Mouse (Mus musculus) spleen, postnatal 10 days (tissue): ENCODE measurements at regions not wholly inside any gene's neighbourhood (a gene's known extent, or its start where the extent isn't known, plus 50 kb on each side); places are given as distances from the start of the nearest gene placed in this dataset.

Experiments used
- DNase-seq, 2 experiments: peaks; one replicate each; pipeline ENCODE4 v3.0.0; 2021 to 2022; ENCODE audit warnings: low spot score in 2 of 2

DNA sequence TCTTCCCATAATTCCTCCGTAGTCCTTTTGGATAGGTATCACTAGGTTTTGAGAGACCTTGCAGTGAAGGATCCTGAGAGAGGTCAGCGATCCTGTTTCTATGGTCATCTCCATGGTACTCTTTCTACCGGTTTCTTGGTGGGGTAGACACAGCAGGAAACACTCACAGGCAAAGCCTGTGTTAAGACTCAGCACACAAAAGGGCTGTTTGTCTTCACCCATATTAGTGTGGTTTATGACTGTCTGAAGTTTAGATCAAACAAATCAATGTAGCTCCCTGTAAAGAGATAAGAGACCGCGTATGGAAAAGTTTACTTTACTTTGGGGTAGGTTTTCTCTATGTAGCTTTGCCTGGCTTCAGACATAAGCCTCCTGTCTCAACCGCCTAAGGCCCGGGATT lies 282.5 kb upstream of the Rbms1 start:
- DNase-seq, result no peak

DNA sequence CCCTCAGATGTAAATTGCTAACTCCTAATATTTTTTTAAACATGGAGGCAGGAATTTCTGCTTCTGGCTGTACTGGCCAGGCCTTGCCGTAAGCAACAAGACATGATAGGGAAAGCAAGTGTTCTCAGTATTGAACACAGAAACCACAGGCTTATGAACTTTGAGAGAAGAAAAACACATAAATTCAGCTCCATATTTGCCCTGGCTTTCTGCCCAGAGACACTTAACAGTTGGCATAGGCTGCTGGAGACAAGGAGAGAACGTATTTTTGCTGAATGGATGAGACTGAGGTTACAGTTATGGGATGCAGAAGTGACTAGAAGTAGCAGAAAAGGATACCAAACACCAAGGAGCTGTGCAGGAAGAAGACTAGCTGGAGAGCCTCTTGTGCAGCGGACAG lies 258.7 kb upstream of the Rbms1 start:
- DNase-seq, result no peak

DNA sequence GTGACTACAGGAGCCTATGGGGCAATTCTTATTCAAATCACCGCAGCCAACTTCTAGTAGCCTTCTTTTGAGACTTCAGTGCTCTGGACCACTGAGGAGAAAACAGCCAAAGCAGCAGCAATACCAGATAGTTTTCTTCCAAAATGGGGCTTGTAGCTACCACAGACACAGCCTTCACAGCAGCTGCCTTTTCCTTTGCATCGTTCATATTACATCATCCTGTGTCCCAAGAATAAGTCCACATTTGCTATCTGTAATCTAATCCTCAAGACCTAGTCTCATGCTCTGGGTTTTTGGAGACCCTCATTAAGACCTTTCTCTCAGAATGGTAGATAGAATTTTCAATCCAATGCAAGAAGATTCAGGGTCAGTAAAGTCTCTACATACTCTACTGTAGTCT lies 258.2 kb upstream of the Rbms1 start:
- no peak for DNase-seq

DNA sequence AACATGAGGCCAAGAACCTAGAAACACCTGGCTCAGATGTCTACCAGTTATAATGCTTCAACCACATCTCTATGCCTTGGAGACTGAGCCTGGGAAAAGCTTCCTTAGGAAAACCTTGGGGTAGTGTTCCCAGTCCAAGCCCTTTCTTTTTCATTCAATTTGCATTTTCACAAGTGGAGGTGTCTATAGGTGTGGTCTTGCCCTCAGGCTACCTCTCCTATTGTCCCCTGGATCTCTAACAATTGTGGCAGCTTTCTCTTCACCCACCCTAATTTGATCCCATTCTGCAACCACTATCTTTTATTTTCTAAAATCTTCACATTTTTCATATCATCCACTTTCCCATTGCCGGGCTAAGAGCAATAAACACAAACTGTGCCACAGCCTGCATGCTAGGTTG lies 251.0 kb upstream of the Rbms1 start:
- no peak for DNase-seq

DNA sequence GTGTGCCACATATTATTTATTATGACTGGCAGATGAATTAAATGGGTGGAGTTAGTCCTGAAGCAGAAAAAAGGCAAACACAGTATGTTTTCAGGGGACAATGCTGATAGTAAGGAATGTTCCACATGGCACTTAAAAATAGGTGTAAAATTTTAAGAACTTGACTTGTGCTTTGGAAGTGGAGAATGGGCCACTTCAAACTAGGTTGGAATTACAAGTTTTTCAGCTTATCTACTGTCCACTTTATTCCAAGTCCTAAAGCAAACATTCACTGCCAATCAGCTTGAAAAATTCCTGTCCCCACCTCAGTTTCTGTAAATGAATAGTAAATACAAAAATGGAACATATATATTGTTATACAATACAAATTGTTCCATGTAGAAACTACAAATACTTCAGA lies 238.4 kb upstream of the Rbms1 start:
- no peak for DNase-seq

DNA sequence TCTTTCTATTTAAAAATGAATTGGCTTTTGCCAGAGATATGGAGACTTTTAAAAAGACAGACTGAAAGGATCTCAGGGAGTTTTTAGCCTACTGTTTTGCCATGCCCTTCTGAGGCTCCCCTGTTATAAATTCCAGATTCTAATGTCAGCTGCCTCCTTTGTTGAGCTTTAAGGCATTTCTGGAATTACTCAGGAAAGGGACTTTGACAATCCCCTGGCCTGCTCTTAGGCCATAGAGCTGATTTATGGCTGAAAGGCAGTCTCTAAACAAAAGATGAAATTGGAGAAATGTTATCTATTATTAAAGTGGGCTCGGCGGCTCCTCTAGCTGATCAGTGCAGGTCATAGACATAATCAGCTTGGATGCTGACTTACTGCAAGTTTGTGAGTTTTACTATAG lies 231.0 kb upstream of the Rbms1 start:
- DNase-seq, result no peak

DNA sequence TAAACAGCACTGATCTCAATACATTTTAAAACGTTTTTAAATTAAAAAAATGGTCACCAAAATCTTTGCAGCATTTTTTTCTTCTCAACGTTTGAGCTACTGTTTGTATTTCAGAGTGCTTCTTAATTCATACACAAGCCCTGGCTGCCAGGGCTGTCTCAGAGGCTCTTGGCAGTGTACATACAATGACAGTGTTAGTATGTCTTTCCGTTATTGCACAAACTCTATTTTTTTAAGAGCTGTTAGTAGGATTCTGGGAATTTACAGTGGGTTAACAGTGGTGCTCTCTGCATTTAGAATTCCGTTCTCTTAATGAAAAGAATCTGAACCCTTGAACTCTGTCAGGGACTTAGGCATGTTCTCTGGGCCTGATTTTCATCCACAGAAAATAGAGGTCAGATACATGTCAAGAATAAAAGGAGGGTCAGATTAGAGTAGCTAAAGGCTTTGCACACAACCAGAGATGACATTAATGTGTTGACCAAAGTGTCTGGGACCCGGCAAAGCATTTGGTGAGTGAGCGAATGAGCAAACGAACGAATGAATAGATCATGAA lies 219.5 kb upstream of the Rbms1 start:
- DNase-seq, result no peak

DNA sequence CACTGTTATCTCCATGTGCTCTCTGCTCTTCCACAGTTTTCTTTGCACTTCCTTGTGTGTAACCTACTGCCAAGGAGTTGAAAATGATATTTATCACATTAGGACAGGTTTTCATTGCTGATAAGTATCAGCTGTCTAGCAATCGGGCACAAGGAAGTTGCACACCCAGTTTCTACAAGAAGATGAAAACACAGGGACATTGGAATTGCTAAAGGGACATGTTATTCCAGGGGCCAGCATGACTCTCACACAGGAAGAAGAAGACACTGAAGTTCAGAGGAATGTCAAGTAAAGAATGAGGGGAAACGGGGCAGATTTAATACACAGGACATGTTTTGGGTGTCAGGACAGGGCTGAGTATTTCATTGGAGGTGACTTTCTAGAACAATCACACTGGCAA lies 214.8 kb upstream of the Rbms1 start:
- no peak for DNase-seq

DNA sequence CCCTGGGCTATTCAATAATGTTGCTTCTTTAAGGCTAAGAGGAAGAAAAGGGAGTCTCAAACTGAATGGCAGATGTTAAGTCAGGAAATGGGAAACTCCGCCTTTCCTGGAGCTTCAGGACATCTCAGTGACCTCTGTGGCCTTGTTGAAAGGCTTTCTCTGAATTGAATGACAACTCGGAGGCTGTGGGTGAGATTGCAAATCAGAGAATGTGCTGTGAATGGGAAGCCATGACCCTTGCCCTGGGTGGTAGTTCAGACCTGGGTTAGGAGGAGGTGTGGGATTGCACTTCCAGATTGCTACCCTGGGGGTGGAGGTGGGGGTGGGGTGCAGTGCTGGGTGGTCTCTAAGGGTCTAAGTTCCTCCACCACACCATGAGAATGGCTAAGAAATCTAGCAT lies 213.8 kb upstream of the Rbms1 start:
- no peak for DNase-seq

DNA sequence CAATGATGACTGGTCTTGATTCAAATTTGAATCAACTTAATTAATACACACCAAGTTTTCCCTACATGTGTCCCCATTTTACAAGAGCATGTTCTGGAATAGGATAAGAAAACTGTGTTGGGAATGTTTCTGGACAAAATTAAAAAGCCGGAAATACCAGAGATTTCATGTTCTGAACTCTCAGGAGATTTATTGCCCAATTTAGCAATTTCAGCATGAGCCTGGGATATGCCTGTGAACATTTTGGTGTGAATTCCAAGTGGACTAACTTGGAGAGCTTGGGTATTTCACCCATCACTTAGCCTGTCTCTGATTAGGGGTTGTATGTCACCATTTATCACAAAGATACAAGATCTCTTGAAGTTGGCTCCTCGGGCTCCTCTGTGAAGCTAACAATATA lies 210.6 kb upstream of the Rbms1 start:
- DNase-seq, result no peak

DNA sequence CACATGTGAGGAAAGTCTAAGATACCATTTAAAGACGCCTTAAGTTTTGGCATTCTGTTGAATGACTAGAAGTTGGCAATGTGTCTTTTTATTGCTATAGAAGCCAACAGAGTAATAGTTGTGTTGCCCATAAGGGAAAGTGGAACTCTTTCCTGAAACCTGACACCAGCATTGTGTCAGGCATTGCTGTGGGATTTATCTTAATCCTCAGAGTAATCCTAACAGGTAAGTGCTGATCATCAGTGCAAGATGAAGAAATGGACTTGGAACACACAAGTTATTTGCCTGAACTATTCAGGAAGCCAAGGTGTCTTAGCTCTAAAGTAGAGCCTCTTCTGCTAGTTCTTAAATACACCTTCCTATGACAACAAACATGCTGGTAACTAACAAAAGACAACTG lies 198.3 kb upstream of the Rbms1 start:
- DNase-seq, result no peak

DNA sequence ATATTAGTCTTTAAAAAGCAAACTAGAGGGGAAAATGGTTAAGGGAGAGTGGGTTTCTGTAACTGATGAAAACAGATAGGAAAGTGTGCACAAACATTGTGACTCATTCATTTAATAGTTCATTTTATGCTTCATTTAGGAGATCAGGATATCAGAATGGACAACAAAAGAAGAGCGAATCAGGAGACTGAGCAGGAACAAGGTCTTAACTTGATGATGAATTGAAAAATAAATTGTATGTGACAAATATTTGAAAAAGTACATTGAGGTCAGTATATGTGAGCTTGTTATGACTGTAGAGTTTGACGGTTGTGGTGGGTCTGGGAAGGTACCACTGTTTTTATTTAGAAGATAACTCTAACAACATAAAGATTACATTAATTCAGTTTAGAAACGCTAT lies 196.8 kb upstream of the Rbms1 start:
- DNase-seq, result no peak

DNA sequence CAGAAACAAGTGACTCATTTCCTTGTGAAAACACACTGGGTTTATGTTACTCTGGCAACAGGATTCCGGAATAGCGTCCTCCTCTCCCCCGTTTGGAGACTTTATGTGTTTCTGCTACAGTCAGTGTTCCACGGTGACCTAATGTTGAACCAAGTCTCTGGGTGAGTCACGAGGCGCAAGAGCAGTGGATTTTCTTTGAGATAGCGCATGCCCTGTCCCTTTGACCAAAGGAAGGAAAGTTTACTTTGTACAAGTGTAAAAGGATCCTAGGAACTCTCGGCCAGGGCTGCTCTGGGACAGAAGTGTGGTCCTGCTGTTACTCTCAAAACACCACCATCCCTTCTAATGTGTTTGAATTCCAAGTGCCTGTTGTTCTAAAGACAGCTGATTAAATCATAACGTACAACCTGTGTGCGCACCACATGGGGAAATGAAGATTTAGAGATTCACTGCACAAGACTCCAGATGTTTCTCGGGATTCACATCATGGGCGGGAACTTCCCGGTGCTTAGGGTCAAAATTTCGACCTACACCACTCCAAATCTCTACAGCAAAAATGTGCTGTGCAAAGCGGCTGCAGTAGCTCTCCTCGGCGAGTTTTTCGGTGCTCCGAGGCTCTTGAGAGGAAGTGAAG lies 176.1 kb upstream of the Rbms1 start:
- DNase-seq, result no peak

DNA sequence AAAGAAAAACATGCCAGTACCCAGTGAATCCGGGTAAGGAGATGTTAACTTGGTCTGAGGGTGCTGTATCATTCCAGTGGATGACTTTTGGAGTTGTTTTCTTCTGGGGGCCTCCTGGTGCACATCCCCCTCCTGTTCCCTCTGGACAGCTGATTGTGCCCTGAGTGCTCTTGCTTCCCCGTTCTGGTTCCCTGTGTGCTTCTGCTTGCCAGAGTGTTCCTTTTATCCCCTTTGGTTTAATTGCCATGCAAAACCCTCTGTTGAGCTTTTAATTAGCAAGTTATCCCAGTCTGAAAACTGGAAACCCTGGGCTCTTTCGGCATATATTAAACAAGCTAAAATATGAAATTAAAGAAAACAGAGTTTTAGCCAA lies 175.6 kb upstream of the Rbms1 start:
- no peak for DNase-seq

DNA sequence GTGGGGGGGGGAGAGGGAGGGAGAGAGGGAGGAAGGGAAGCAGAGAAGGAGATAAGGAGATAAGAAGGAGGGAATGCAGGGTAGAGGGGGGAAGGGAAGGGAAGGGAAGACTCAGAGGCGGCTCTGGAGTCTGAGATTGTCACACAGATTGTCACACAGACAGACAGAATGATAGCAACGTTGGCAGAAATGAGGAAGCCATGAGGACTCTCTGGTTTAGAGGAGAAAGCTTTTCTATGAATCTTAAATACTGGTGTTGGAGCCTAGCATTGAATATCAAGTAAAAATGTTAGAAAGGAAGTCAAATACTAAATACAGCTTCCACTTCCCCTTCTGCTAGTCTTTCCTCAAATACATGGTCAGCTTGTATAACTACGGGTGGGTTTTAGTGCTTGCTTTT lies 174.4 kb upstream of the Rbms1 start:
- DNase-seq, result no peak

DNA sequence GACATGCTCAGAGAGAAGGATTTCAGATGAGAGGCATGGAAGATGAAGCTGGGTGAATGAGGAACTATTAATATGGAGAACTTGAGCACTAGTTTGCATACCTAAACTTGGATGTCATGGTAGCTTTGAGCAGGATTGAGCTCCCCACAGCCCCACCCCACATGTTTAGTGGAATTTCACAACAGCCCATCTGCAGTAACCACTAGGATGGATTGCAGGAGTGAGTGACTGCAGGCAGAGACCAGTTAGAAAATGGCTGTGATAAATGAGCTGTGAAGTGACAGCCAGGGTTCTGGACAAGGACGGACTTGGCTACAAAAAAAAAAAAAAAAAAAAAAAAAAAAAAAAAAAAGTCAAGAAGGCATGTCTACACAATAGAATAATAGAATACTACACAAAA lies 173.9 kb upstream of the Rbms1 start:
- DNase-seq, result no peak

DNA sequence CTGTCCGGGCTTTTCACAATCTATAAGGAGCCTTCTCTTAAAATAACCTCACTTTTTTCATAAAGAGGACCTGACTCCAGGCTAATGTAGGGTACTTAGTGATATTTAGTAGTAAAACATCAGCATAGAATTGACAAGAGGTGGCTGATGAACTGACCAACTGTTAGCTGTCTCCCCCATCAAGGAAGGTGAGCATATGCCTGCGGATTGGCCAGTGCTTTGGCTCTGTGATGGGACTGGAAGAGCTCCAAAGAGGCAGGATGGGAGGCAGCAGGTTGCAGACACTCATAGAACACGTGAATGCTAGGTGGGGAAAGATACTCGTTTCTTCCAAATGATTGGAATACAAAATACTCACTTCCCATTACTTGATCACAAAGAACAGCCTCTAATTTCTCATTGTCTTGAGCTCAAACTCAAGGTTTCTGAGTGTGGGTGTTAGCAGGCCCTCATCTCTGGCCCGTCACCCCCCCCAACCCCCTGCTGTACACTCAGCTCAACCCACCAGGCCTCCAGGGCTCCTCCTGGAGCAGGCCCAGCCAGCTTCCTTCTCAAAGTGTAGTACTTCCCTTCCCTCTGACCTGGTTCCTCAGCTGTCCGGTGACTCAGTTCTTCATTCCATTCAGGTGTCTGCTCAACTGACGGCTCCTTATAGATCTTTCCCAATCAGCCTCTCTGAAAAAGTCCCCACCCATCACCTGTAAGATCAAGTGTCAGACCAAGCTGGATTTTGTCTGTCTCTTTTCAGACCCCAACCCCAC lies 160.2 kb upstream of the Rbms1 start:
- no peak for DNase-seq

DNA sequence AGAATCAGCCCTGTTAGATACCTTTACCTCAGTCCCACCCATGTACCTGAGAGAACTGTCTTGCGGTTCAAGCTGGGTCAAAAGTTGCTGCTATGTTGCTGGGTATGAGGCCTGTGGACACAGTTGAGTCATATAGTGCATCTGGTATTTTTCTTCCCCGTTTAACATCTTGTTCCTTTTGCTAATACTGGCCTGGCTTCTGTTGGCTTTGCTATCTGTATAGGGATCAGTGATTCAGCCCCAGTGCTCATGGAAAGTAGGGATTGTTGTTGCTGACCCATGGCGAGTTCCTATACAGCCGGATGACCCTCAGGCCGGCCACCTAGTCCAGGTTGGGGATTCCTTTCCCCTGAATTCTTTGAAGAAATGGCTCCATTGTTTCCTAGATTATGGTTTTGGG lies 158.3 kb upstream of the Rbms1 start:
- no peak for DNase-seq

DNA sequence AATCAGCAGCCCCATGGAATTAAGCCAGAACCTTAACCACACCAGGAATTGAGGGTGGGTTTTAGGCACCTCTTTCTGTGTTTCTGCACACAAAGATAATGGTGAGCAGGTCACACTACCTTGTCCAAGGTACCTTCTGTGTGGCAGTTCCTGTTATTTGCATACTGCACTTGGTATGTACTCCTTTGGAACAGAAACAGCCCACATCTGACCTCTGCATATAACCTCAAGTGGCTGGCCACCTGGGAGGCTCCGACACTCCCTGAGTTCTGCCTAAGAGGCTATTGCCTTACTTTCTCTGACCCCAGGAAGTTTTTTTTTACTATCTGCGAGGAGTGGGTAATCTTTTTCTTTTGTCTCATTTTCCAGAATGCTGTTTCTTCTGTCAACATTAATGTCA lies 151.6 kb upstream of the Rbms1 start:
- no peak for DNase-seq

DNA sequence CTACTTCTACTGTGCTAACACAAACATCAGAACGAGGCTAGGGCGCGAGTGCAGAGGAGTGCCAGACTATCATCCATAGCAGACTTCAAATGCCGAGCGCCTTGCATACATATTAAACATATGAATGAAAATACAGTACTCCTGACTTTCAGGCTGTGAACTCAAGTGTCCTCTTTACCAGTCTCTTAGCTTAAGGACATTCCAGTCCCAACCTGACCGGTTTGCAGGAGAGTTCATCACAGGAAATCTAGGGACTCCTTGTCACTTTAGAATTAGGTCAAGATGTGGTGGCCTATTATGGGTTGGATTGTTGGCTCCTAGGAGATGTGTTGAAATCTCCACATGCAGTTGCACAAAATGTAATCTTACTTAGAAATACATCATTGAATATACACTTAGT lies 150.9 kb upstream of the Rbms1 start:
- no peak for DNase-seq

DNA sequence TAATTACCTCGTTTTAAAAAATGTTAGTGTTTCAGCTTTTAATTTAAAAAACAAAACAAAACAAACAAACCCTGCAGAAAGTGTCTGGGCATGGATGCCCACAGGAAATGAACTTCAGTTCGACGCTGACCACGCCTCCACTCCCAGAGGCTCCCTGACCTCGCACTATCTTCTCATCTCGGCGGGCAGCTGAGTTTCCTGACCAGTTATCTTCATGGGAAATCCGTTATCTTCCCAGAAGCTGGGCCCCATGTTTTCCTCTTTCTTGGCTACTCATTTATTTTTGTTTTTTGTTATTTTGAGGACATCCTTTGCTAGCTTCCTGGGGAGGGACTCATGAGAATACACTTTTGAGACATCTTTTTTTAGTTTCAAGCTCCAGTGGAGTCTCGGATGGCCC lies 147.6 kb upstream of the Rbms1 start:
- no peak for DNase-seq

DNA sequence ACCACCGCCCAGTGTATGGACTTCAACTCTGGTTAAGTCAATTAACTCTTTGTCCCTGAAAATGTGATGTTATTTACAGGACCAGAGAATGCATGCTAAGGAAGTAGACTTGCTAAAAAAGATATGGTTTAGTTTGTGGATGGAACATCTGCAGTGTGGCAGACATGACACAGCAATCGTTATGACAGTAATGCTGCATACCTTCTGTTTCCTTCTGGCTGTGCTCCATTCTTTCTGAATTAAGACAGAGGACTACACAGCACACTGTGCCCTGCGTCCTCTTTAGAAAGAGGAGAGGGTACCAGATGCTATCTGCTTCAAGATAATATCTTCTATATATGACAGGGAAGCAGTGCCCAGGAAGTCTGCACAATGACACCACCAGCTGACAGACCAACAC lies 146.6 kb upstream of the Rbms1 start:
- no peak for DNase-seq

DNA sequence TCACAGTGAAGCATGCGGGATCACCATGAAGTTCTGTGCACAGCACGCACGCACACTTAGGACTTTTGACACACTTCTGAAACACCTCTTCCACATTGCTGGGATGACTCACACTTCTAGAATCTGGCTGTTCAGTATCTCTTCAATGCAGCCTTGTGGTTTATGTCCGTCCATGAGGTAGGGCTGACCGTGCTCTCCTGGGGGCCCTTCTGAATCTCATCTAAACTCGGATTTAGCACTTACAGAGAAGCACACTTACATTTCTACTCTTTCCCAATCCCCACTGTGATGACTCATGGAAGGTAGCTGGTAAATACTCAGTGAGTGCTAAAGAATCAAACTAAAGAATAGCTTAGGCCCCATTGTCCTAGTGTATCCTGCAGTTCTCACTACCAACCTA lies 142.2 kb upstream of the Rbms1 start:
- DNase-seq, result no peak

DNA sequence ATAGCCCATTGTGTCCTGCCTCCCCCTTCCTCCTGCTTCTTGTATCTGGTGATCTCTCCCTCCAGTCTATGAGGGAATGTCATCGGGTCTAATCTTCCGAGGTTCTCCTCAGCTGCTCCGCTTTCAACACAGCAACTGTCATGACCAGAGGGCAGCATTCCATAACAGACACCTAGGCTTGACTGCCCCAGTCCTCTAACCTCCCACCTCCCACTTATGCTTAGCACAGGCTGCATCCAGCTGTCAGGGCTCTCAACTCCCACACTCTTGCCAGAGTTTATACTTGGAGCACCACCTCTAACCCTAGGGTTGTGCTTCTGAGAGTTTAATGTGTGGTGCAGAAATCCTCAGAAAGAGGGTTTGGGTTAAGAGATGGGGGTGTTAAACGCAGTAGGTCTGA lies 137.9 kb upstream of the Rbms1 start:
- DNase-seq, result no peak
